Mouse (Mus musculus): Measurements from ENCODE around the gene Sell. TPM values are rescaled to one million over a fixed set of nuclear protein-coding genes. Genes with fewer than 3 reads are reported as not detected.
A peak's percentile ranks its signal among the peaks of the same experiment; 100 is the strongest.

Gene Sell
- polyA plus RNA-seq, 1 experiment from 2014 or later = not detected

DNA sequence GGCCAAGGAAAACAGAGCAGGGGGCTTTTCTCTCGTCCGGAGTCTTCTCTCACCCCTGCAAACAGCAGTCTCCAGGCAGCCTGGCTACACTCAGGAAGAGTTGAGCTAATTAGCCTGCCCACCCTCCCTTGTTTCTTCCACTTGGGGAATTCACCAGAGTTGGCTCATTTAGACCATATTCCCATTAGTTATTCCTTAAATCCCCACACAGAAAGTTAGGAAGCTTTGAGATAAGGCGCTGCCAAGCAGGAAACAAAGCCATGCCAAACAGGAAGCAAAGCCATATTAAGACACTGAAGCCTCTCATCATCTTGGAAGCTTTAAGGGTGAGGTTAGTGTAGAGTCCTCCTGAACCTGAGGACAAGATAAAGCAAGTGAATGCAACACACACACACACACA is 18.2 kb upstream of the Sell start:
- no peak overlapping the region for H3K27ac ChIP-seq (ENCODE audit: low read depth, low read length)
- WGBS = 73% methylated on average over 3 of the region's 3 CpGs
- no peak for ATAC-seq (ENCODE audit: low FRiP score)

GRCm38 (mm10) chr1:164047934-164048333 is 13.8 kb upstream of the Sell start, which contains the start of gene Sele:
Gene Sele (plus strand): TSS chr1:164048234.
- no peaks in the 10 kb centered on the region for H3K27me3 ChIP-seq (ENCODE audit: control insufficient read depth, insufficient read depth, low read length)
- H3K9me3 ChIP-seq (ENCODE audit: control insufficient read depth, low read length) = no peaks in the 10 kb centered on the region
- no peak within 1 kb of the TSS for H3K9ac ChIP-seq (ENCODE audit: low read length)
- no peaks in the 10 kb centered on the region for H3K36me3 ChIP-seq (ENCODE audit: control insufficient read depth, insufficient read depth, low read length)
- DNase-seq (ENCODE audit: low spot score, missing footprints) (peak; percentile 28), ATAC-seq (ENCODE audit: low FRiP score) (no peak)
- no peak within 1 kb of the TSS for H3K27ac ChIP-seq (ENCODE audit: low read depth, low read length)
- H3K4me2 ChIP-seq = no peak within 1 kb of the TSS
- H3K4me1 ChIP-seq (ENCODE audit: control insufficient read depth, insufficient read depth, low read length) = no peaks in the 10 kb centered on the region
- H3K4me3 ChIP-seq (ENCODE audit: low read depth, low read length) = no peak within 1 kb of the TSS
- WGBS = 84% methylated on average over 5 of the region's 5 CpGs

More for the DNA sequence above, 18.2 kb upstream of the Sell start:
- no peaks in the 10 kb centered on the region for H3K27me3 ChIP-seq (ENCODE audit: control insufficient read depth, insufficient read depth, low read length)
- no peaks in the 10 kb centered on the region for H3K4me1 ChIP-seq (ENCODE audit: control insufficient read depth, insufficient read depth, low read length)
- no peak overlapping the region for H3K9ac ChIP-seq (ENCODE audit: low read length)
- H3K4me2 ChIP-seq = no peak overlapping the region
- H3K4me3 ChIP-seq (ENCODE audit: low read depth, low read length) = no peak overlapping the region
- DNase-seq (ENCODE audit: low spot score, missing footprints) = no peak
- H3K36me3 ChIP-seq (ENCODE audit: control insufficient read depth, insufficient read depth, low read length) = no peaks in the 10 kb centered on the region
- H3K9me3 ChIP-seq (ENCODE audit: control insufficient read depth, low read length) = no peaks in the 10 kb centered on the region

DNA sequence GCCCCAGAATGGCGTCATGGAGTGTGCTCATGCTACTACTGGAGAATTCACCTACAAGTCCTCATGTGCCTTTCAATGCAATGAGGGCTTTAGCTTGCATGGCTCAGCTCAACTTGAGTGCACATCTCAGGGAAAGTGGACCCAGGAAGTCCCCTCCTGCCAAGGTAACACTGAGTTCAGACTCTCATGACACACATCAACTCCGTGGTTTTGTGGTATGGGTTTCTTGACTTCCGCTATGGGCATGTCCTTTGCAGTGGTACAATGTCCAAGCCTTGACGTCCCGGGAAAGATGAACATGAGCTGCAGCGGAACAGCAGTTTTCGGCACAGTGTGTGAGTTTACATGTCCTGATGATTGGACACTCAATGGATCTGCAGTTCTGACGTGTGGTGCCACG is 8.2 kb upstream of the Sell start:
- no peaks in the 10 kb centered on the region for H3K27me3 ChIP-seq (ENCODE audit: control insufficient read depth, insufficient read depth, low read length)
- ATAC-seq (ENCODE audit: low FRiP score) (no peak), DNase-seq (ENCODE audit: low spot score, missing footprints) (no peak)
- H3K36me3 ChIP-seq (ENCODE audit: control insufficient read depth, insufficient read depth, low read length) = no peaks in the 10 kb centered on the region
- no peak overlapping the region for H3K4me2 ChIP-seq
- H3K9me3 ChIP-seq (ENCODE audit: control insufficient read depth, low read length) = no peaks in the 10 kb centered on the region
- no peak overlapping the region for H3K27ac ChIP-seq (ENCODE audit: low read depth, low read length)
- H3K4me3 ChIP-seq (ENCODE audit: low read depth, low read length) = no peak overlapping the region
- no peaks in the 10 kb centered on the region for H3K4me1 ChIP-seq (ENCODE audit: control insufficient read depth, insufficient read depth, low read length)
- WGBS = 92% methylated on average over 9 of the region's 9 CpGs
- H3K9ac ChIP-seq (ENCODE audit: low read length) = no peak overlapping the region

- no peak overlapping the region for H3K4me3 ChIP-seq (ENCODE audit: low read depth, low read length)
- no peaks in the 10 kb centered on the region for H3K9me3 ChIP-seq (ENCODE audit: control insufficient read depth, low read length)
- no peak overlapping the region for H3K4me2 ChIP-seq
- WGBS = 45% methylated on average over 2 of the region's 2 CpGs
- ATAC-seq (ENCODE audit: low FRiP score) (no peak), DNase-seq (ENCODE audit: low spot score, missing footprints) (no peak)
- no peaks in the 10 kb centered on the region for H3K27me3 ChIP-seq (ENCODE audit: control insufficient read depth, insufficient read depth, low read length)
- no peaks in the 10 kb centered on the region for H3K4me1 ChIP-seq (ENCODE audit: control insufficient read depth, insufficient read depth, low read length)
- no peak overlapping the region for H3K9ac ChIP-seq (ENCODE audit: low read length)
- no peaks in the 10 kb centered on the region for H3K36me3 ChIP-seq (ENCODE audit: control insufficient read depth, insufficient read depth, low read length)
- no peak overlapping the region for H3K27ac ChIP-seq (ENCODE audit: low read depth, low read length)
Measured at GRCm38 (mm10) chr1:164054800-164055199, 7.0 kb upstream of the Sell start.

- Histone ChIP-seq H3K9ac (ENCODE audit: low read length) (no peak overlapping the region), H3K27ac (ENCODE audit: low read depth, low read length) (no peak overlapping the region), H3K4me3 (ENCODE audit: low read depth, low read length) (no peak overlapping the region), H3K9me3 (ENCODE audit: control insufficient read depth, low read length) (no peaks in the 10 kb centered on the region), H3K4me1 (ENCODE audit: control insufficient read depth, insufficient read depth, low read length) (no peaks in the 10 kb centered on the region), H3K36me3 (ENCODE audit: control insufficient read depth, insufficient read depth, low read length) (no peaks in the 10 kb centered on the region), H3K4me2 (no peak overlapping the region), H3K27me3 (ENCODE audit: control insufficient read depth, insufficient read depth, low read length) (no peaks in the 10 kb centered on the region)
- 91% methylated on average over 4 of the region's 4 CpGs for WGBS
- DNase-seq (ENCODE audit: low spot score, missing footprints) (no peak), ATAC-seq (ENCODE audit: low FRiP score) (no peak)
Measured at GRCm38 (mm10) chr1:164060071-164060470, 1.7 kb upstream of the Sell start.

GRCm38 (mm10) chr1:164061278-164061677 is 504 bp upstream of the Sell start:
- DNase-seq (ENCODE audit: low spot score, missing footprints) = no peak
- Histone ChIP-seq H3K4me1 (ENCODE audit: control insufficient read depth, insufficient read depth, low read length) (no peaks in the 10 kb centered on the region), H3K9ac (ENCODE audit: low read length) (no peak overlapping the region), H3K27ac (ENCODE audit: low read depth, low read length) (no peak overlapping the region), H3K4me2 (no peak overlapping the region), H3K27me3 (ENCODE audit: control insufficient read depth, insufficient read depth, low read length) (no peaks in the 10 kb centered on the region), H3K4me3 (ENCODE audit: low read depth, low read length) (no peak overlapping the region), H3K9me3 (ENCODE audit: control insufficient read depth, low read length) (no peaks in the 10 kb centered on the region), H3K36me3 (ENCODE audit: control insufficient read depth, insufficient read depth, low read length) (no peaks in the 10 kb centered on the region)
- ATAC-seq (ENCODE audit: low FRiP score) = no peak
- WGBS = 41% methylated on average over 4 of the region's 4 CpGs

GRCm38 (mm10) chr1:164062856-164063255 is 1.1 kb downstream of the Sell start:
- 55% methylated on average over 2 of the region's 2 CpGs for WGBS
- H3K27me3 ChIP-seq (ENCODE audit: control insufficient read depth, insufficient read depth, low read length) = no peaks in the 10 kb centered on the region
- no peaks in the 10 kb centered on the region for H3K36me3 ChIP-seq (ENCODE audit: control insufficient read depth, insufficient read depth, low read length)
- no peak for ATAC-seq (ENCODE audit: low FRiP score)
- H3K27ac ChIP-seq (ENCODE audit: low read depth, low read length) = no peak overlapping the region
- DNase-seq (ENCODE audit: low spot score, missing footprints) = no peak
- no peak overlapping the region for H3K4me2 ChIP-seq
- no peaks in the 10 kb centered on the region for H3K9me3 ChIP-seq (ENCODE audit: control insufficient read depth, low read length)
- H3K9ac ChIP-seq (ENCODE audit: low read length) = no peak overlapping the region
- H3K4me3 ChIP-seq (ENCODE audit: low read depth, low read length) = no peak overlapping the region
- H3K4me1 ChIP-seq (ENCODE audit: control insufficient read depth, insufficient read depth, low read length) = no peaks in the 10 kb centered on the region

DNA sequence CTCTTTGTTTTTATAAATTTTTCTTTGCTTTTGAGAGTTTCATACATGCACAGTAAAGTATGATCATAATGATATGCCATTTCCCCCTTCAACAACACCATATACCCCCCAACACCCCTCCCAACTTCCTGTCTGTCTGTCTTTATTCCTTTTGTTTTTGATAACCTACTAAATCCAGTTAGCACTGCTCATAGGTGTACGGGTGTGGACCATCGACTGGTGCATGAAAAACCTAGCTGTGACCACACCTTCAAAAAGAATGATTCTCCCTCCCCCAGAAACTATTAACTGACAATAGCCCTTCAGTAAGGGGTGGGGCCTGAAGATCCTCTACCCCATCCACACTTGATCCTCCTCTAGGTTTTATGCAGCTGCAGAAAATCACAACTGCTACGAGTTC is 2.0 kb downstream of the Sell start:
- no peak overlapping the region for H3K4me3 ChIP-seq (ENCODE audit: low read depth, low read length)
- ATAC-seq (ENCODE audit: low FRiP score) (no peak), DNase-seq (ENCODE audit: low spot score, missing footprints) (no peak)
- no peaks in the 10 kb centered on the region for H3K4me1 ChIP-seq (ENCODE audit: control insufficient read depth, insufficient read depth, low read length)
- no peak overlapping the region for H3K27ac ChIP-seq (ENCODE audit: low read depth, low read length)
- H3K9me3 ChIP-seq (ENCODE audit: control insufficient read depth, low read length) = no peaks in the 10 kb centered on the region
- H3K9ac ChIP-seq (ENCODE audit: low read length) = no peak overlapping the region
- WGBS = 66% methylated on average over 3 of the region's 3 CpGs
- H3K4me2 ChIP-seq = no peak overlapping the region
- no peaks in the 10 kb centered on the region for H3K36me3 ChIP-seq (ENCODE audit: control insufficient read depth, insufficient read depth, low read length)
- no peaks in the 10 kb centered on the region for H3K27me3 ChIP-seq (ENCODE audit: control insufficient read depth, insufficient read depth, low read length)

GRCm38 (mm10) chr1:164069261-164069660 is 7.5 kb downstream of the Sell start:
- H3K4me2 ChIP-seq = no peak overlapping the region
- H3K27me3 ChIP-seq (ENCODE audit: control insufficient read depth, insufficient read depth, low read length) = no peaks in the 10 kb centered on the region
- no peak overlapping the region for H3K9ac ChIP-seq (ENCODE audit: low read length)
- DNase-seq (ENCODE audit: low spot score, missing footprints) = no peak
- H3K4me1 ChIP-seq (ENCODE audit: control insufficient read depth, insufficient read depth, low read length) = no peaks in the 10 kb centered on the region
- no peak overlapping the region for H3K4me3 ChIP-seq (ENCODE audit: low read depth, low read length)
- ATAC-seq (ENCODE audit: low FRiP score) = no peak
- H3K27ac ChIP-seq (ENCODE audit: low read depth, low read length) = no peak overlapping the region
- H3K9me3 ChIP-seq (ENCODE audit: control insufficient read depth, low read length) = no peaks in the 10 kb centered on the region
- H3K36me3 ChIP-seq (ENCODE audit: control insufficient read depth, insufficient read depth, low read length) = no peaks in the 10 kb centered on the region

DNA sequence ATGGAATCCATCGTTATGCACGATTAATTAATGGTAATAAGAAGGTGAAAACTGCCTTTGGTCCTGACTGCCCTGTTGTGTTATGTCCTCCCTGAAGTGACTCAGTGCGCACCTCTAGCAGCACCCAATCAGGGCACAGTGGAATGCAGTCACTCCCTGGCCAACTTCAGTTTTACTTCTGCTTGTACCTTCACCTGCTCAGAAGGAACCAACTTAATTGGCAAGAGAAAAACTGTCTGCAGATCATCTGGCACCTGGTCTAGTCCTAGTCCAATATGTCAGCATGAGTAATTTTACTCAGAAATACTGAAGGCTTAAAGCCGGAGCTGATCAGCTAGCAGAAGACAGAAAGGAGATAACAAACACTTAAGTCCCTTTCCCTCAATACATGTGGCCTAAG is 8.7 kb downstream of the Sell start:
- Histone ChIP-seq H3K9me3 (ENCODE audit: control insufficient read depth, low read length) (no peaks in the 10 kb centered on the region), H3K4me3 (ENCODE audit: low read depth, low read length) (no peak overlapping the region), H3K4me2 (no peak overlapping the region), H3K9ac (ENCODE audit: low read length) (no peak overlapping the region), H3K27ac (ENCODE audit: low read depth, low read length) (no peak overlapping the region), H3K4me1 (ENCODE audit: control insufficient read depth, insufficient read depth, low read length) (no peaks in the 10 kb centered on the region), H3K36me3 (ENCODE audit: control insufficient read depth, insufficient read depth, low read length) (no peaks in the 10 kb centered on the region), H3K27me3 (ENCODE audit: control insufficient read depth, insufficient read depth, low read length) (no peaks in the 10 kb centered on the region)
- ATAC-seq (ENCODE audit: low FRiP score) (no peak), DNase-seq (ENCODE audit: low spot score, missing footprints) (no peak)
- 93% methylated on average over 4 of the region's 4 CpGs for WGBS
